ENCODE assay signal across 24 mouse cellular contexts in genomic region chr5:104404551-104404950, GRCm38 (mm10). TPM values are rescaled to one million over a fixed set of nuclear protein-coding genes. Genes with fewer than 3 reads are reported as not detected.
A peak's percentile ranks its signal among the peaks of the same experiment; 100 is the strongest.
DNase-seq lines count a peak whose midpoint lies in the region; ATAC-seq and TF ChIP-seq lines count a peak whose summit lies in the region.
"Had no signal": no experiment of that assay in that cellular context is flagged by ENCODE, and none has a peak within 500 bp of the region (broad histone marks: within the 10 kb centered on the region; RNA-seq: fewer than 3 reads in every experiment).

No protein-coding gene starts in this region.

- H3K27me3 ChIP-seq in embryonic facial prominence, embryonic 14.5 days (replicated peaks; ENCODE audit: control insufficient read depth, insufficient read depth, low read length), result no peaks in the 10 kb centered on the region
- H3K27me3 ChIP-seq in embryonic facial prominence, embryonic 10.5 days (replicated peaks; ENCODE audit: low read depth, poor library complexity, severe bottlenecking), result no peaks in the 10 kb centered on the region
- H3K27me3 ChIP-seq in lung, postnatal 0 days (replicated peaks; ENCODE audit: insufficient read depth, low read length), result no peaks in the 10 kb centered on the region
- no peaks in the 10 kb centered on the region for H3K27me3 ChIP-seq in limb, embryonic 10.5 days (ENCODE audit: low read depth, poor library complexity, severe bottlenecking)
- H3K27me3 ChIP-seq: CH12.LX; embryonic facial prominence, embryonic 12.5 days; hindbrain, embryonic 12.5 days; hindbrain, embryonic 15.5 days had no signal

- no peaks in the 10 kb centered on the region for H3K9me3 ChIP-seq in embryonic facial prominence, embryonic 14.5 days (ENCODE audit: control insufficient read depth, low read length)
- no peaks in the 10 kb centered on the region for H3K9me3 ChIP-seq in embryonic facial prominence, embryonic 10.5 days
- H3K9me3 ChIP-seq in lung, postnatal 0 days (ENCODE audit: low read length), result no peaks in the 10 kb centered on the region
- H3K9me3 ChIP-seq in limb, embryonic 10.5 days (replicated peaks), result no peaks in the 10 kb centered on the region
- H3K9me3 ChIP-seq: embryonic facial prominence, embryonic 12.5 days; hindbrain, embryonic 12.5 days; hindbrain, embryonic 15.5 days had no signal

- no peak overlapping the region for H3K4me2 ChIP-seq in embryonic facial prominence, embryonic 14.5 days (ENCODE audit: low read depth, low read length)
- no peak overlapping the region for H3K4me2 ChIP-seq in lung, postnatal 0 days (replicated peaks; ENCODE audit: low read depth, low read length)
- H3K4me2 ChIP-seq: embryonic facial prominence, embryonic 12.5 days; heart, embryonic 11.5 days; hindbrain, embryonic 12.5 days; hindbrain, embryonic 15.5 days had no signal

- DNase-seq in embryonic facial prominence, embryonic 14.5 days (ENCODE audit: low spot score), result peak; percentile 18
- DNase-seq in embryonic facial prominence, embryonic 10.5 days (ENCODE audit: low spot score), result no peak
- peak; percentile 11 for DNase-seq in lung, postnatal 0 days (ENCODE audit: low spot score)
- no peak for DNase-seq in lung, adult 2 months
- DNase-seq in brain, adult 2 months (ENCODE audit: low read depth, low spot score), result peak; percentile 33
- no peak for DNase-seq in limb, embryonic 10.5 days (ENCODE audit: low spot score)
- no peak for DNase-seq in adrenal gland, postnatal 36 days
- DNase-seq: adrenal gland, postnatal 10 days; cerebellum, adult 18-20 months; cerebellum, adult 9-10 months; cerebellum, postnatal 14 days; gastrocnemius, adult 2 months; gastrocnemius, postnatal 14 days; heart, adult 11 months had no signal

- no peak for TF ChIP-seq CTCF in lung, postnatal 0 days (IDR thresholded peaks at IDR 0.05)
- TF ChIP-seq CTCF in lung, adult 2 months (IDR thresholded peaks at IDR 0.05; ENCODE audit: insufficient read depth, low read length), result no peak

- H3K4me1 ChIP-seq in embryonic facial prominence, embryonic 14.5 days (ENCODE audit: control insufficient read depth, insufficient read depth, low read length), result peaks cover 25% of the 10 kb centered on the region
- H3K4me1 ChIP-seq in embryonic facial prominence, embryonic 10.5 days, result peaks cover 37% of the 10 kb centered on the region
- no peaks in the 10 kb centered on the region for H3K4me1 ChIP-seq in lung, postnatal 0 days (ENCODE audit: insufficient read depth, low read depth, low read length)
- H3K4me1 ChIP-seq in lung, adult 2 months (ENCODE audit: control insufficient read depth, insufficient read depth, low read length), result no peaks in the 10 kb centered on the region
- peaks cover 65% of the 10 kb centered on the region for H3K4me1 ChIP-seq in limb, embryonic 10.5 days

- no peak for TF ChIP-seq EP300 in lung, postnatal 0 days (IDR thresholded peaks at IDR 0.05)

- no peak overlapping the region for H3K27ac ChIP-seq in embryonic facial prominence, embryonic 14.5 days (replicated peaks; ENCODE audit: low read depth, low read length)
- no peak overlapping the region for H3K27ac ChIP-seq in embryonic facial prominence, embryonic 10.5 days (replicated peaks)
- H3K27ac ChIP-seq in lung, postnatal 0 days (ENCODE audit: low read length), result no peak overlapping the region
- H3K27ac ChIP-seq in limb, embryonic 10.5 days, result peak overlapping the region; percentile 23; the same call in 1 of the 2 replicates
- H3K27ac ChIP-seq: embryonic facial prominence, embryonic 12.5 days; gastrocnemius, adult 2 months; hindbrain, embryonic 12.5 days; hindbrain, embryonic 15.5 days had no signal

- no peaks in the 10 kb centered on the region for H3K36me3 ChIP-seq in embryonic facial prominence, embryonic 14.5 days (ENCODE audit: control insufficient read depth, insufficient read depth, low read length)
- no peaks in the 10 kb centered on the region for H3K36me3 ChIP-seq in embryonic facial prominence, embryonic 10.5 days (replicated peaks)
- H3K36me3 ChIP-seq in lung, postnatal 0 days (ENCODE audit: insufficient read depth, low read length), result no peaks in the 10 kb centered on the region
- H3K36me3 ChIP-seq in limb, embryonic 10.5 days, result no peaks in the 10 kb centered on the region
- H3K36me3 ChIP-seq: embryonic facial prominence, embryonic 12.5 days; G1E; hindbrain, embryonic 12.5 days; hindbrain, embryonic 15.5 days had no signal

- H3K4me3 ChIP-seq in embryonic facial prominence, embryonic 14.5 days (ENCODE audit: low read depth, low read length), result no peak overlapping the region
- no peak overlapping the region for H3K4me3 ChIP-seq in embryonic facial prominence, embryonic 10.5 days
- H3K4me3 ChIP-seq in lung, postnatal 0 days (ENCODE audit: low read depth, low read length), result no peak overlapping the region
- H3K4me3 ChIP-seq in lung, adult 2 months (replicated peaks; ENCODE audit: extremely low read depth, low read depth, low read length), result no peak overlapping the region
- H3K4me3 ChIP-seq in limb, embryonic 10.5 days, result no peak overlapping the region
- H3K4me3 ChIP-seq: embryonic facial prominence, embryonic 12.5 days; gastrocnemius, adult 2 months; hindbrain, embryonic 12.5 days; hindbrain, embryonic 15.5 days had no signal

- H3K9ac ChIP-seq in embryonic facial prominence, embryonic 14.5 days (ENCODE audit: low read depth, low read length), result no peak overlapping the region
- no peak overlapping the region for H3K9ac ChIP-seq in lung, postnatal 0 days (replicated peaks; ENCODE audit: low read depth)
- H3K9ac ChIP-seq: embryonic facial prominence, embryonic 12.5 days; hindbrain, embryonic 12.5 days; hindbrain, embryonic 15.5 days had no signal

- ATAC-seq in embryonic facial prominence, embryonic 14.5 days (ENCODE audit: low read depth), result no peak
- ATAC-seq in lung, postnatal 0 days, result no peak
- ATAC-seq in megakaryocyte-erythroid progenitor cell, adult 5-6 weeks (replicated peaks; ENCODE audit: low FRiP score, low TSS enrichment, poor library complexity, severe bottlenecking), result no peak
- ATAC-seq: activated CD4-positive, CD25-positive, alpha-beta regulatory T cell, adult 4 months; forebrain, embryonic 14.5 days; intestine, postnatal 0 days had no signal

- TF ChIP-seq POLR2A in lung, adult 2 months (IDR thresholded peaks at IDR 0.05; ENCODE audit: borderline replicate concordance, extremely low read depth, low read depth, low read length), result no peak

- 64% methylated on average over 7 of the region's 7 CpGs for WGBS in embryonic facial prominence, embryonic 14.5 days
- WGBS in embryonic facial prominence, embryonic 10.5 days, result 88% methylated on average over 7 of the region's 7 CpGs
- 82% methylated on average over 7 of the region's 7 CpGs for WGBS in lung, postnatal 0 days
- 72% methylated on average over 7 of the region's 7 CpGs for WGBS in lung, adult 2 months
- WGBS in limb, embryonic 10.5 days, result 88% methylated on average over 7 of the region's 7 CpGs

RNA-seq across cellular contexts. Expression of gene Spp1, which starts 30.4 kb away (rescaled TPM):
- 310 and 610 TPM in 2 replicates for polyA plus RNA-seq in embryonic facial prominence, embryonic 14.5 days (2014; fragmentation: Nextera tagmentation; extraction: Ambion mirVana)
- 6.0 and 6.5 TPM in 2 replicates for polyA plus RNA-seq in embryonic facial prominence, embryonic 10.5 days (2016; fragmentation: Nextera tagmentation; extraction: Ambion mirVana)
- polyA plus RNA-seq in lung, postnatal 0 days (2015; fragmentation: Nextera tagmentation; extraction: Ambion mirVana), result 74.4 and 87.1 TPM in 2 replicates
- 54.9 and 134 TPM in 2 replicates for polyA plus RNA-seq in lung, adult 2 months (2012; rRNA removed)
- polyA plus RNA-seq in limb, embryonic 10.5 days (2016; fragmentation: Nextera tagmentation; extraction: Ambion mirVana), result 2.0 and 6.4 TPM in 2 replicates
- total RNA-seq in megakaryocyte-erythroid progenitor cell, adult 5-6 weeks (2014; fragmentation: Nextera tagmentation), result not detected in 2 replicates
- total RNA-seq in megakaryocyte-erythroid progenitor cell, adult 5-6 weeks (2017), result 0.76 TPM in 1 of 2 replicates, not detected in the other
- 100 to 1,000 TPM; 126 to 196 TPM for total RNA-seq in adrenal gland, postnatal 36 days (2021)
- total RNA-seq: G1E had no signal
- polyA plus RNA-seq: G1E had no signal

RNA-seq across cellular contexts. Expression of gene Pkd2, which starts 54.7 kb away (rescaled TPM):
- 25.9 and 27.6 TPM in 2 replicates for polyA plus RNA-seq in embryonic facial prominence, embryonic 14.5 days (2014; fragmentation: Nextera tagmentation; extraction: Ambion mirVana)
- 10.3 and 10.5 TPM in 2 replicates for polyA plus RNA-seq in embryonic facial prominence, embryonic 10.5 days (2016; fragmentation: Nextera tagmentation; extraction: Ambion mirVana)
- 11.0 and 13.5 TPM in 2 replicates for polyA plus RNA-seq in lung, postnatal 0 days (2015; fragmentation: Nextera tagmentation; extraction: Ambion mirVana)
- polyA plus RNA-seq in lung, adult 2 months (2012; rRNA removed), result 38.8 and 48.5 TPM in 2 replicates
- 12.3 and 16.3 TPM in 2 replicates for polyA plus RNA-seq in limb, embryonic 10.5 days (2016; fragmentation: Nextera tagmentation; extraction: Ambion mirVana)
- 2.6 and 5.4 TPM in 2 replicates for total RNA-seq in megakaryocyte-erythroid progenitor cell, adult 5-6 weeks (2014; fragmentation: Nextera tagmentation)
- total RNA-seq in megakaryocyte-erythroid progenitor cell, adult 5-6 weeks (2017), result 2.4 and 2.6 TPM in 2 replicates
- total RNA-seq in adrenal gland, postnatal 36 days (2021), result 10 to 100 TPM; 43.4 to 44.1 TPM
- total RNA-seq: CH12.LX had no signal
- polyA plus RNA-seq: G1E had no signal

Comparison
In these comparisons a context has a peak if more than half of its experiments do, and no peak if none do; other contexts are left out.
1. DNase-seq: peak in embryonic facial prominence, embryonic 14.5 days (single experiment), lung, postnatal 0 days (single experiment) and brain, adult 2 months (single experiment); none in embryonic facial prominence, embryonic 10.5 days (single experiment), lung, adult 2 months (single experiment), limb, embryonic 10.5 days (single experiment) and adrenal gland, postnatal 36 days (0 of 2).